Mouse (Mus musculus) heart, postnatal 14 days (tissue): ENCODE measurements around the gene Hhat. TPM values are rescaled to one million over a fixed set of nuclear protein-coding genes. Genes with fewer than 3 reads are reported as not detected.
A peak's percentile ranks its signal among the peaks of the same experiment; 100 is the strongest.

Experiments
- DNase-seq, 2 experiments: peaks; one replicate each; pipeline ENCODE4 v3.0.0; 2021 to 2022
- intact Hi-C: fragments of 180-260 bp; cut with DNase I; formaldehyde crosslinking; loops from one replicate; pipeline ENCODE4 v1.15.1; 2025
- total RNA-seq, 2 experiments: library from RNA; stranded (reverse); gene quantifications; 2 replicates each; pipeline ENCODE4 v1.2.3; 2021

Hhat gene
- total RNA-seq, 2 experiments from 2014 or later: 3.3 to 3.7 TPM

DNA sequence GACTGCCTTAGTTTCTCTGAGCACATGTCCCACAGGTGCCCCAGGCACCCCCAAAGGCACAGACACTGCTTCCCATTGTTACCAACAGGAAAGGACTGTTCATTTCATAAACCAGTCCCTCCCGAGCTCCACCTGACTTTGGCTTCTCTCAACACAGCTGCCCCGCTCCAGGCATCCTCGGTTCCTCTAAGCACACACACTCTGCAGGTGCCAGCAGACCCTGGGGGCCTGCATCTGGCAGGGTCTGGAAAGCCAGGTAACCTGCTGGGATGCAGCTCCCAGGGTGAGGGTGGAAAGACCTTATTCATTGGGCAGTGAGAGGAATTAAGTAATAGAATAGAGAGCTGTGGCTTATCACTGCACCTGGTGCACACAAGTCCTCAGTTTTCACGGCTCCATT, 107.4 kb downstream of the Hhat start:
- intact Hi-C loops: no loop called here
- no peak for DNase-seq

DNA sequence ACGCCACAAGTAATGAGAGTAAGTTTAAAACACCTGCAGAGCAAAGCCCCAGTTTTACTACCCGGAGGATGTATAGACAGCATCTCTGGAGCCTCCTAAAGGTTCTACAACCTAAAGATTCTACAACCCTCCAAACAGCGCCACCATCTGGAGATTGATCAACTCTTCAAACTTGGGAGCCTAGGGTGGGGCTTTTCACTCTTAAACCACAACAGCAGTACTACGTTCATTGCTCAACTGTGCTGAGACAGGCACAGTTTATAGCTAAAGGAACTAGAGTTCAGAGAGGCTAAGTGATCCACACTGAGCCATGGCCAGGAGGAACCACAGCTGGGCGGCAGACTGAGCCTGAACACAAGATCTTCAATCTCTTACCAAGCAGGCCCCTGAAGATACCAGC, 107.9 kb downstream of the Hhat start:
- intact Hi-C loops: no loop called here

DNA sequence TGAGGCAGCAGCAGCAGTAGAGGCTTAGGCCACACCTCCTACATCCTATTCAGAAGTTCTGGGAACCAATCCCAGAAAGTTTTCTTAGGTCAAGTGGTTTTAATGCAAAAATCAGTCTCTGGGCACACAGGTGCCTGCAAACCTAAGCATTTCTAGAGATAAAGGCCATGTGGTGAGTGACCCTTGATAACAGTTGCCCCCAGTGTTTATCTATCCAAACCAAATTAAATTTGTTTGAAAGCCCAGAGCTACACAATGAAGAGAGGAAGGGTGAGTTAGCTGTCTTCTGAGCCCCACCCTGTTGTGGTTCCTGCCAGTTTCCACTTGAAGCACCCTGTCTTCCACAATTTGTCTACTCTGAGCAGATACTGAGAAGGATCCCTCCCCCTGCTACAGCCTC, 109.4 kb downstream of the Hhat start:
- intact Hi-C loops: no loop called here
- DNase-seq: no peak

More for the DNA sequence above, 107.9 kb downstream of the Hhat start:
- no peak for DNase-seq

DNA sequence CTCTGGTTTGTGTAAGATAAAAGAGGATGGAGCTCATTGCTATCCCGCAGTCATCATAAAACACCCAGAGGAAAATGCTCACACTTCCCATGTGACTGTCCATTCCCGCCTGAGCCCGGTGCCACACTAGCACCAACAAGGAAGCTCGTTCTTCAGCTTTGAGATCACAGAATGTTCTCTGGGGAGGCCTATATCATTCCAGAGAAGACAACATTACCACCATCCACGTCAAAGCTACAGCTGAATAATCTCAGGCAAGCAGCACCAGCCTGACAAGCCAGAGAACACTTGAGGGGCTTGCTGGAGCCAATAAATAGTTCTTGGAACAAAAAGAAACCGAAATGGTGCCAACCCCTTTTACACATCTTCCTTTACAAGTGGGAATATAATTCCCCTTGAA, 113.6 kb downstream of the Hhat start:
- intact Hi-C loops: no loop called here
- DNase-seq: no peak

DNA sequence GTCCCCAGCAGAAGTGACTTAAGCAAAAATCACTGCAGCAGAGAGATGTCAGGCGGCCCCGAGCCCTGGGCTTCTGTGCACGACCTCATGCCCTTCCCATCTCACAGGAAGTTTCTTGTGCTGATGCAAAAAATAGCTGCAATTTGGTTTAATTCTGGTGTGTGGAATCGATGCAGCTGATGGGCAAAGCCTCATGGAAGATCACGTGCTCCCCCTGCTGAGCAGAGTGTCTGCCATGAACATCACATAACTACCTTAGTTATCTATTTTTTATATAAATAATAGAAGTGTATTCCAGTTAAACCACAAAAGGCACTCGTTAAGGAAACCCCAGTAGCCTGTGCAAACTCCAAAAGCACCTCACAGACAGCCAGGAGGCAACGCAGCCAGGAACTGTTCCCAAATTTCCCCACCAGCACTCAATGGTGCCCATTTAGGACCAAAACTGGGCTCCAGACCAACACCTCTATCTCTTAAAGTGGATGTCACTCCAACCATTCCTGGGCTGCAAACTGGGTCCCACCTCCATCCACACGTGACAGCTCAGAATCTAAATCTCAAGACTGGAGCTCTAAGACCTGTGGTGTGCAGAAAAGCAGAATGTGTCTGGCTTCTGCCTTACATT, 118.9 kb downstream of the Hhat start:
- intact Hi-C loops: no loop called here
- peak; percentile 7 to 36 for DNase-seq

DNA sequence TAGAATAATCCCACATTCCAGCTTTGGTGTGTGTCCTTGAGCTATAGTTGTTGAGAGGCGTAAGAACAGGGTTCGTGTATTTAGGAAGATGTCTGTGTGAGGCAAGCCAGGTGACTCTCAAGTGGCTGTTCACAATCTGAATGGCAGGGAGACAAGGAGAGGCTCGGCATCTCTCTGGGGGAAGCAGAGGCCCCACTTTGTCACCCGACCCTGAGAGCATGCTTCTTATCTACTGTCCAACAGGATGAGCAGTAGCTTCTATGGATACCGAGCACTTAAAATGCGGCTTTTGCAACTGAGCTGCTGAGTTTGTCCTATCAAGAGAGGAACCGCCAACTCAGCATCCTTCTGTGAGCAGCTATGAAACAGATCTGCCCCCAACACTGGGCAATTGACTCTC, 120.4 kb downstream of the Hhat start:
- DNase-seq: no peak
- intact Hi-C loops: no loop called here

DNA sequence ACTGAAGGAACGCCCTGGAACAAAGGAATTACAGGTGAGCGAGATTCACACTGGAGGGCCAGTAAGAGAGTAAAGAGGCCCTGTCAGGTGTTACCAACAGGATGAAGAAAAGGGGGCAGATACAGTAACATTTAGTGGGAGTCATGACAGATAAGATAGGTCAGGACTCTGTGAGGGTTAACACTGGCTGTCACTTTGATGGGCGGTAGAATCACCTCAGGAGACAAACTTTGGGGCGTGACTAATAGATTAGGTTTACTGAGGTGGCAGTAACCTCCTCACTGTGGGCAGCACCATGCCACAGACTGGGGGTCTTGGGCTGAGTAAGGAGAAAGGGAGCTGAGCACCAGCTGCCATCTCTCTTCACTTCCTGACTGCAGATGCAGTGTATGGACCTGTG, 121.0 kb downstream of the Hhat start:
- no peak for DNase-seq
- intact Hi-C loops: no loop called here

DNA sequence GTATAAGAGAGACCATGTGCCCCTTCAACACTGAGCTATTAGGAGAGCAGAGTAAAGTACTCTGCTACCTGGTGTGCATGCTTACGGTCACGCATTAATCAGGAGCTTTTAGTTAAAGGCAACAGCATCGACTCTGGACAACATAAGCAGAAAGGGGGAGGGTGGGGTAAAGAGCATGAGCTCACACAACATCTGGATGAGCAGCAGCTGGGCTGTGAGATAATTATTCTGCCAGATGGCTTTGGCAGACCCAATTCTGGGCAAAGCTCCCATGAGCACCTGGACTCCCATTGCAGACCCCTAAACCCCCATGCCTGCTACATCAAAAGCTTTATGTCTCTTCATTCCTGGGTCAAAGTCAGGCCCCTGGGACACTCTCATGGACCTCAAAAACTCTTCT, 121.8 kb downstream of the Hhat start:
- intact Hi-C loops: no loop called here

DNA sequence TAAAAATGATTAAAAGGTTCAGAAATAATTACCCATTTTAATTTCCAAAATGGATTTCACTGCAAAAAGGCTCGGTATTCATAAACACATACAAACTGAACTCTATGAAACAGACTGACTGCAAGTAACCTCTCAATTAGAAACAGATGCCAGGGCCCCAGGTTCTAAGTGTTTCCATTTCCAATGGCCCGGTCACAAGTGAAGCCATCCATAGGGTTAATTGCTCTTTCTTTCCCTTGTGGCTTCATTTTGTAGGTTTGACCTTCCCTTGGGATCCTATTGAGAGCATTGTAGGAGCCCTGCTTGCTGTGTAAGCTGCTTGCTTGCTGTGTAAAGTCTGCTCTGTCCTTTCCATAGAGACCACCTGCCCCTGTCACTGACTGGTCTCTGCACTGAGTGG, 123.7 kb downstream of the Hhat start:
- DNase-seq: no peak
- intact Hi-C loops: no loop called here

More for the DNA sequence above, 121.8 kb downstream of the Hhat start:
- no peak for DNase-seq

DNA sequence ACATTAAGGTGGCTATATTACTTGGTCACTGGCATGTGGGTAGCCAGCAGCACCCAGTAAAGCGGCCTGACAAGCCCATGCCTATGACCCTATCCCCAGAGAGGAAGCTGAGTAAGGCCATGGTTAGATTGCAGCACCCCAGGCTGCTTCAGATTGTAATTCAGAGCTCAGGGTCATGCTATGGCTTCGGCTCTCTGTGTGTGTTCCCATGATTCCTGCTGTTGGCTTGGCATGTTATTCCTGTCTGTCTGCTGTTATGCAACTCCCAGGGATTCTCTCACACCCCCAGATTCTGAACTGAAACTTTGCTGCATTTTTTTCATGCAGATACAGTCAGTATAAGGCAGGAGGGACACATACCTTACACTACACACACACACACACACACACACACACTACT, 128.9 kb downstream of the Hhat start:
- intact Hi-C loops: no loop called here
- DNase-seq: no peak

DNA sequence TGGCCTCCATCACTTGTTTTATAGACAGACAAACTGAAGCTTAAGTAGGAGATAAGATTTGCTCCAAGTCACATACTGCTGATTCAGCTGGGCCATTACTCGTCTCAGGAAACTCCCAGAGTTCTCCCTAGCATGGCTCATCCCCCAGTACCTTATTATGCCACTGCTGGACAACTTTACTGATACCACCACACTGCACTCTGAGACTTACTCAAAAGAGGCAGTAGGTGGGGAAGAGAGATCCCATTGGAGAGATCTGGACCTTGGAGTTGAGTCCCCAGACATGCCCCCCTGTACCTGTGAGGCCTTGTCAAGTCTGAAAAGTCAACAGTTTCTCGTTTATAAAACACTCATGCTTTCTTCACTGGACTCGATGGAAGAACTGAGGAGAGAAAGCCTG, 131.8 kb downstream of the Hhat start:
- intact Hi-C loops: no loop called here
- no peak for DNase-seq

DNA sequence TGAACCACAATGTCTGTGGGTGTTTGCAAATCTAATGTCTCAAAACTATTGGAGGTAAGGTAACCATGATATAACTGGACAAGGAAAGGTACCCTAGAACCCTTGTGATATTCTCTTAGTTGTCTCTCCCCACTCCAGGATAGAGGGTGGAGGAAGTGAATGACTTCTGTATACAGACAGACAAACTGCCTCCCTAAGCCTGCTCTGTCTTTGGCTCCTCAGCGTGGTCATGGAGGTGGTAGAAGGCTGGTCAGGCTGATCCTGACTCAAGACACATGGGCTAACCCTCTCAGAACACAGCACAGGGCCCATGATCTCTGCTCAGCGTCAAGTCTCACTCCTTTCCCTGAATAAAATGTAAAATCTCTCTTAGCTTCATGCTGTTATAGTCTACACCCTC, 149.2 kb downstream of the Hhat start:
- intact Hi-C loops: no loop called here
- no peak for DNase-seq

DNA sequence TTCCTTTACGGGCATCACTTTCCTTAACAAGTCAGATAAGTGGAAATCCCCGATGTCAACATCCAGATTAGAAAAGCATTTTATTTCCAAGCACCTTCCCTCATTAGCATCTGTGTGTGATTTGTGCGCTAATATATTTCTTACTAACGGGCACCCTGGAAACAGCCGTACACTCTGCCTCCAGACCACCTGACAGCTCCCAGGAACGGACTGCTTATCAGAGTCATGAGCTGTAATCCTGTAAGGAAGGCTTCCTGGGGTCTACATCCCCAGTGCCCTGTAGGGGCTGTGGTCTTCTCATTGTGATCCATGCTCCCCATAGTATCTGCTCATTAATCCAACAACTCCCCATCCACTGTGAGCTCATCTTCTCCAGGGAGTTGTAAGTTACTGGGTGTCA, 157.8 kb downstream of the Hhat start:
- intact Hi-C loops: no loop called here
- DNase-seq: no peak

DNA sequence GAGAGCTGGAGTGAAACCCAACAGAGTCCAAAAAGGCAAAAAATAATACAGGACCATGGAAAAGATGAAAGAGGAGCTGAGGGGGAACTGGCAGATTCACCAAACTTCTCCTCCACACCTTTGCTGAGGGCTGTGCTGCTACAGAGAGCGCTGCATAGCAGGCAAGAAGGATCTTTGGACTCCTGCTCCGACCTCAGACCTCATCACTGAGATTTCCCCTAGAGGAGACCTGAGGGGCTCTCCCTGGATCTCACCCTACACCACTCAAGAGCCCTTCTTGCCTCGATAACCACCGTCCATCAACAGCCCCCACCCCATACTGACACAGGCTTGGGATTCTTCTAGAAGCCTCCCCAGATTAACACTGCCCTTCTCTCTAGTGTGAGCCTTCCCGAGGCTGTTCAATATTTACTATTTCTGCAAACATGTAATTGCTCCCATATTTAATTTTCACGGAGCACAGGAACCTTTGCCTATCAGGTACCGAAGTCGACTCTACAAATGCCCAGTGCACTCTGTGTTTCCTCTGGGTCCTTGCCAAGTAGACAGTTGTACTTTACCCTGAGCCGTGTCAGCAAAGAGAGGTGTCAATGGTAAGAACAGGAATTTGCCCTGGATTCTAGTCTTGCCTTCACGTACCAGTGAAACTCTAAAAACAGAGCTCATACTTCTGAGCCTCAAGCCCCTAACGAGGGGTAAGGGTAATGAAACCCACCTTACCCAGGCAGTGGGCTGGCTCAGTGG, 158.9 kb downstream of the Hhat start:
- intact Hi-C loops: no loop called here
- no peak for DNase-seq

DNA sequence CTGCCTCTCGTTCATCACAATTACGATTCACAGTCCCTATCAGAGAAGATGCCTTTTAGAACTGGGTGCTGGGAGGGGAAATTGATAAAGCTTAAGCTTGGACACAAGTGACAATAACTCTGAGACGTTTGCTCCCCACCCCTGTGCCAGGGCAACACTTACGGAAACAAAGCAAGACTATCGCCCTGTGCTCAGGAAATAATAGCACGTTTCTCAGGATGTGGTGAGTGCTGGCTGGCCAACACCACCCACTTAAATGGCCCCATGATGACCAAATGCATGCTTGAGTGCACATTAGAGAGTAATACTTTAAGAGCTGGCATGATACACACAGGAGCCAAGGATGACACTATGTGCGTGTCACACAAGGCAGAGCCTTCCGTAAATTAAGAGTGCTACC, 164.1 kb downstream of the Hhat start:
- DNase-seq: no peak
- intact Hi-C loops: no loop called here

DNA sequence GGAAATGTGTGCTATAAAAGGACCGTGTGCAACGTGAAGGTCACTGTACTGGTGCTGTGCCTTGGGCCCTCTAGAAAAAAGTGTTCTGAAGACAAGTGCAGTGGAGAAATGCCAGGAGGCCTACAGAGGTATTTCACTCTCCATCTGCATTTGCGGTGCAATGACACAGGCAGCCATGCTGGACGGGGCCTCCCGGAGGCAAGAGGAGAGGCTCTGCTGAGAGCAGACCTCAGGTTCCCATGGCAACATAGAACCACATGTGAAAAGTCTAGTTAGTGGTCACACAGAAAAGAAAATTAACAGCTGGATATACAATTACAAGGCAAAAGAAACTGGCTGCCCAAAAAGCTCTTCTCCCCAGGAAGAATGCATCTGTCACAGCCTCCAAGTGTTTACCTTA, 166.6 kb downstream of the Hhat start:
- DNase-seq: no peak

DNA sequence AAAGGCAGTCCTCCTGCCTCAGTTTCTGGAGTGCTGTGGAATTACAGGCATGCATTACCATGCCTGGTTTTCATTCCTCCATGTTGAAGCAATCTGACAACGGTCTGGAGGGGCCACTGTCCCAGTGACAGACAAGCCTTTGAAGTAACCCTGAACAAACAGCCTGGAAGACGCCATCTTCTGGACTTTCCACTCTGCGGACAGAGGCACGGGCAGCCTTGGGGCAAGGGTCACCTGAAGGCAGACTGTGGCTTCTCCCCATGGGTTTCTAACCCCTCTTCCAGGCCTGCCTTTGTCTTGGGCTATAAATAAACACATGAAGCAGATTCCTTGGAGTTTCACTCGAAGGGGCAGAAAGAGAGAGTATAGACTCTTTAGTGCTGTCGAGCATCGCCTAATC, 167.5 kb downstream of the Hhat start:
- no peak for DNase-seq
- intact Hi-C loops: no loop called here

More for the DNA sequence above, 166.6 kb downstream of the Hhat start:
- intact Hi-C loops: no loop called here

DNA sequence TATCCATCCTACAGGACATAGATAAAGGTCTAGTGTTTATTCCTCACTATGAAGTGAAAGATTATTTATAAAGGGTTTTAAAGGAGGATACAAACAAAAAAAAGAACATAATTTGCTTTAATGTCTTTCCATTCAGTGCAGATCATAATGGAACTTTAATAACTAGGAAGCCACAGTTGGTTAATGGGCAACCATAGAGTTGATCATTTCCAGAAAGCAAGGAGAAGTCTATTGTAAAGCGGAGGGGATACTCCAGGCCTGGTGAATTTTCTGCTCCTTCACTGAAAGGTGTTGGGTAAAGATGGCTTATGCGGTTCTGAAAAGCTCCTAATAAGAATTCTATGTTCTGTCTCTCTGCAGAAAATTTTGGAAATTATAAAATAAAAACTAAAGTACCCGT, 169.8 kb downstream of the Hhat start:
- no peak for DNase-seq

DNA sequence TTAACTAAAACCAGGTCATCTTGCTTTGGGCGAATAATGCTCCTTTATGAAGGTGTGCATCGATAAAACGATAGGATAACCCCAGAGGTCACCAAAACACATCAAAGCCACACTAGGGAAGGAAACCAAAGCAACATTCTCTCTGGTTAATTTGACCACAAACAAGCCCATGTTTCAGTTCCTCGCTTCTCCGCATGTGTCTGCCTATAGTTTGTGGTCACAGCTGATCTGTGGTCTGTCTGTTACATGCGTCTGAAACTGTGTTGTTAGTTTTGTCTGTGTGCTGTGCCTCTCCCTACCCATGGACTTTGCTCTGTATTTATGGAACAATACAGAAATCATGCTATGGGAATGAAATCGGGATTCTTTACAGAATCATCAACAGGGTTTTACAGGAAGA, 171.3 kb downstream of the Hhat start:
- DNase-seq: no peak
- intact Hi-C loops: loop anchor here (2.0 kb wide), 1 partner anchor 119 kb away; no protein-coding TSS in a partner anchor

More for the DNA sequence above, 169.8 kb downstream of the Hhat start:
- intact Hi-C loops: loop anchor here (2.0 kb wide), 1 partner anchor 118 kb away; no protein-coding TSS in a partner anchor

DNA sequence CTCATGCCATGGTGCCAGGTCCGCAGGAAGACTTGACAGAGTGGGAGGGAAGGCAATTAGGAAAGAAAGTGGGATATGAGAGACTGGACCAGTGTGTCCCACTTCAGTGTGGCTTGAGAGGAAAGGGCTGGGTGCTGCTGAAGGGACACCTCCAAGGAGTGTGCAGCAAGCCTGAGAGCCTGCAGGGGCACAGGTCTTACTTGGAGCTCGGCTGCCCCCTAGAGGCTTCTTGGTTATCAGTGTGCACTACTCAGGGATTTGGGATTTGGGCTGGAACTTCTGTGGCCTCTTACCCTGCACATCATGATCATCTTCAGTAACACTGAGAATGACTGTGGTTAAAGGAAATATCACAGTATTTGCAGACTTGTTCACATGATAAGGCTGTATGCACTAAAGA, 172.6 kb downstream of the Hhat start:
- DNase-seq: peak; percentile 82 to 90
- intact Hi-C loops: loop anchor here (1.0 kb wide), 2 partner anchors 114 to 408 kb away; partner anchors contain the start of gene Kcnh1

DNA sequence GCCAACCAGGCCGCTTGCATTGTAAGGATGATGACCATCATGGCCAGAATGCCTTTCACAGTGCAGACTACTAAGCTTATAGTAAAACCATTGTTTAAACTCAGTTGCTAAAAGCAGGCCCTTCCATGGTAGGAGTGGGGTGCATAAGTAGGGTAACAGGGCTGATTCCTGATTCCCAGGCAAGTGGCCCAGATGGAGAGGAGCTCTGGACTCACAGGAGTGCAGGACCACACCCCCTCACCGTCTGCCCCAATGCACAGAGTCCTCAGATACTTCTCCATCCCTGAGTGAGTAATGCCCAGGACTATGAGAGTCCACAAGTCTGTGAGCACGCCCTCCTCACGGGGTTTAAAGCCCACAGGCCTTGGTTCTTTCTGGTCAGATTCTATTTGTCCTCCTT, 175.6 kb downstream of the Hhat start:
- no peak for DNase-seq
- intact Hi-C loops: no loop called here

DNA sequence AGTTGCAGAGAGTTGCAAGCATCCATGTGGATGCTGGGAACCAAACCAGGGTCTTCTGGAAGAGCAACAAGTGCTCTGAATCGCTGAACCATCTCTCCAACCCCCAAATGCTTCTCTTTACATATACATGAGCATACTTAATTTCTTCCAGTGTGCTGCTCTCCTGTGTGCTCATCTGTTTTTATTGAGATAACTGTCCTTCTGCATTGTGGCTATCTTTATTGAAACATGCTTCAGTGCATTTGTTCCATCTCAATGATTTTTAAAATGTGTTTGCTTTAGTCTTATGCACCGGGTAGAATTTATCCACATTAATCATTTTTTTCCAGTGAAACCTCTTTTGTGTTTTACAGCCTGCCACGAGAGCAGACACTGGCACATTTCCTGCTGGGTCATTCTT, 177.5 kb downstream of the Hhat start:
- DNase-seq: no peak
- intact Hi-C loops: no loop called here
